Mouse (Mus musculus): ENCODE results near the gene S1pr2. TPM values are rescaled to one million over a fixed set of nuclear protein-coding genes. Genes with fewer than 3 reads are reported as not detected.

S1pr2 gene
- polyA plus RNA-seq, 1 experiment from 2014 or later, result 24.4 TPM

- Histone ChIP-seq H3K36me3 (ENCODE audit: control insufficient read depth, insufficient read depth, low read length) (no peaks in the 10 kb centered on the region), H3K4me3 (ENCODE audit: low read length) (no peak overlapping the region), H3K27me3 (replicated peaks; ENCODE audit: control insufficient read depth, insufficient read depth, low read length) (no peaks in the 10 kb centered on the region), H3K9ac (ENCODE audit: low read depth, low read length) (0 out of 2 replicates have a peak overlapping the region, but pooled peaks have one; percentile 0), H3K4me2 (ENCODE audit: low read depth, low read length) (peak overlapping the region; percentile 8; the same call in 1 of the 2 replicates), H3K9me3 (ENCODE audit: control insufficient read depth, low read length) (no peaks in the 10 kb centered on the region), H3K4me1 (ENCODE audit: control insufficient read depth, insufficient read depth, low read length) (peaks cover 14% of the 10 kb centered on the region), H3K27ac (ENCODE audit: low read length) (no peak overlapping the region)
- WGBS, result 7% methylated on average over 10 of the region's 10 CpGs
- no peak for ATAC-seq
Observed at GRCm38 (mm10) chr9:20990861-20991260, 14.3 kb upstream of the S1pr2 start.

GRCm38 (mm10) chr9:20987953-20988352, 11.4 kb upstream of the S1pr2 start:
- H3K9ac ChIP-seq (ENCODE audit: low read depth, low read length), result no peak overlapping the region
- no peaks in the 10 kb centered on the region for H3K27me3 ChIP-seq (replicated peaks; ENCODE audit: control insufficient read depth, insufficient read depth, low read length)
- no peak overlapping the region for H3K27ac ChIP-seq (ENCODE audit: low read length)
- ATAC-seq, result no peak
- 29% methylated on average over 7 of the region's 7 CpGs for WGBS
- H3K9me3 ChIP-seq (ENCODE audit: control insufficient read depth, low read length), result no peaks in the 10 kb centered on the region
- no peak overlapping the region for H3K4me2 ChIP-seq (ENCODE audit: low read depth, low read length)
- no peaks in the 10 kb centered on the region for H3K36me3 ChIP-seq (ENCODE audit: control insufficient read depth, insufficient read depth, low read length)
- peaks cover 6% of the 10 kb centered on the region; the same call in 1 of the 2 replicates for H3K4me1 ChIP-seq (ENCODE audit: control insufficient read depth, insufficient read depth, low read length)
- no peak overlapping the region for H3K4me3 ChIP-seq (ENCODE audit: low read length)

GRCm38 (mm10) chr9:20986952-20987686, 10.5 kb upstream of the S1pr2 start:
- Histone ChIP-seq H3K9ac (ENCODE audit: low read depth, low read length) (no peak overlapping the region), H3K4me2 (ENCODE audit: low read depth, low read length) (no peak overlapping the region), H3K27me3 (replicated peaks; ENCODE audit: control insufficient read depth, insufficient read depth, low read length) (no peaks in the 10 kb centered on the region), H3K4me3 (ENCODE audit: low read length) (no peak overlapping the region), H3K4me1 (ENCODE audit: control insufficient read depth, insufficient read depth, low read length) (no peaks in the 10 kb centered on the region), H3K36me3 (ENCODE audit: control insufficient read depth, insufficient read depth, low read length) (no peaks in the 10 kb centered on the region), H3K9me3 (ENCODE audit: control insufficient read depth, low read length) (no peaks in the 10 kb centered on the region), H3K27ac (ENCODE audit: low read length) (peak overlapping the region; percentile 80)
- WGBS, result 52% methylated on average over 15 of the region's 15 CpGs
- ATAC-seq, result peak; percentile 88

- no peak for ATAC-seq
- Histone ChIP-seq H3K27me3 (replicated peaks; ENCODE audit: control insufficient read depth, insufficient read depth, low read length) (no peaks in the 10 kb centered on the region), H3K4me2 (ENCODE audit: low read depth, low read length) (no peak overlapping the region), H3K9me3 (ENCODE audit: control insufficient read depth, low read length) (no peaks in the 10 kb centered on the region), H3K27ac (ENCODE audit: low read length) (no peak overlapping the region), H3K36me3 (ENCODE audit: control insufficient read depth, insufficient read depth, low read length) (no peaks in the 10 kb centered on the region), H3K9ac (ENCODE audit: low read depth, low read length) (no peak overlapping the region), H3K4me1 (ENCODE audit: control insufficient read depth, insufficient read depth, low read length) (peaks cover 6% of the 10 kb centered on the region), H3K4me3 (ENCODE audit: low read length) (no peak overlapping the region)
- WGBS, result 38% methylated on average over 5 of the region's 5 CpGs
Observed at GRCm38 (mm10) chr9:20983169-20983568, 6.6 kb upstream of the S1pr2 start.

- ATAC-seq, result no peak
- Histone ChIP-seq H3K4me1 (ENCODE audit: control insufficient read depth, insufficient read depth, low read length) (peaks cover 8% of the 10 kb centered on the region), H3K9ac (ENCODE audit: low read depth, low read length) (no peak overlapping the region), H3K27ac (ENCODE audit: low read length) (no peak overlapping the region), H3K9me3 (ENCODE audit: control insufficient read depth, low read length) (no peaks in the 10 kb centered on the region), H3K27me3 (replicated peaks; ENCODE audit: control insufficient read depth, insufficient read depth, low read length) (no peaks in the 10 kb centered on the region), H3K36me3 (ENCODE audit: control insufficient read depth, insufficient read depth, low read length) (no peaks in the 10 kb centered on the region), H3K4me2 (ENCODE audit: low read depth, low read length) (no peak overlapping the region), H3K4me3 (ENCODE audit: low read length) (no peak overlapping the region)
- 74% methylated on average over 3 of the region's 3 CpGs for WGBS
Observed at GRCm38 (mm10) chr9:20982171-20982570, 5.6 kb upstream of the S1pr2 start.

- no peak overlapping the region for H3K4me2 ChIP-seq (ENCODE audit: low read depth, low read length)
- H3K4me3 ChIP-seq (ENCODE audit: low read length), result no peak overlapping the region
- H3K27me3 ChIP-seq (replicated peaks; ENCODE audit: control insufficient read depth, insufficient read depth, low read length), result no peaks in the 10 kb centered on the region
- no peaks in the 10 kb centered on the region for H3K9me3 ChIP-seq (ENCODE audit: control insufficient read depth, low read length)
- H3K4me1 ChIP-seq (ENCODE audit: control insufficient read depth, insufficient read depth, low read length), result peaks cover 18% of the 10 kb centered on the region
- ATAC-seq, result no peak
- no peak overlapping the region for H3K27ac ChIP-seq (ENCODE audit: low read length)
- no peak overlapping the region for H3K9ac ChIP-seq (ENCODE audit: low read depth, low read length)
- H3K36me3 ChIP-seq (ENCODE audit: control insufficient read depth, insufficient read depth, low read length), result no peaks in the 10 kb centered on the region
- 80% methylated on average over 7 of the region's 7 CpGs for WGBS
Observed at GRCm38 (mm10) chr9:20979769-20980168, 3.2 kb upstream of the S1pr2 start.

GRCm38 (mm10) chr9:20979181-20979580, 2.6 kb upstream of the S1pr2 start:
- WGBS, result 55% methylated on average over 5 of the region's 5 CpGs
- 0 out of 2 replicates have a peak overlapping the region, but pooled peaks have one; percentile 21 for H3K27ac ChIP-seq (ENCODE audit: low read length)
- H3K4me1 ChIP-seq (ENCODE audit: control insufficient read depth, insufficient read depth, low read length), result peaks cover 23% of the 10 kb centered on the region
- H3K27me3 ChIP-seq (replicated peaks; ENCODE audit: control insufficient read depth, insufficient read depth, low read length), result no peaks in the 10 kb centered on the region
- H3K36me3 ChIP-seq (ENCODE audit: control insufficient read depth, insufficient read depth, low read length), result no peaks in the 10 kb centered on the region
- H3K9me3 ChIP-seq (ENCODE audit: control insufficient read depth, low read length), result no peaks in the 10 kb centered on the region
- H3K4me3 ChIP-seq (ENCODE audit: low read length), result no peak overlapping the region
- H3K4me2 ChIP-seq (ENCODE audit: low read depth, low read length), result no peak overlapping the region
- no peak overlapping the region for H3K9ac ChIP-seq (ENCODE audit: low read depth, low read length)
- no peak for ATAC-seq

GRCm38 (mm10) chr9:20978409-20979095, 2.0 kb upstream of the S1pr2 start:
- Histone ChIP-seq H3K4me1 (ENCODE audit: control insufficient read depth, insufficient read depth, low read length) (peaks cover 28% of the 10 kb centered on the region), H3K36me3 (ENCODE audit: control insufficient read depth, insufficient read depth, low read length) (no peaks in the 10 kb centered on the region), H3K4me2 (ENCODE audit: low read depth, low read length) (no peak overlapping the region), H3K4me3 (ENCODE audit: low read length) (no peak overlapping the region), H3K27me3 (replicated peaks; ENCODE audit: control insufficient read depth, insufficient read depth, low read length) (no peaks in the 10 kb centered on the region), H3K9ac (ENCODE audit: low read depth, low read length) (no peak overlapping the region), H3K9me3 (ENCODE audit: control insufficient read depth, low read length) (no peaks in the 10 kb centered on the region), H3K27ac (ENCODE audit: low read length) (0 out of 2 replicates have a peak overlapping the region, but pooled peaks have one; percentile 21)
- 46% methylated on average over 10 of the region's 10 CpGs for WGBS
- no peak for ATAC-seq

- WGBS, result 1% methylated on average over 4 of the region's 4 CpGs
- peaks cover 37% of the 10 kb centered on the region for H3K4me1 ChIP-seq (ENCODE audit: control insufficient read depth, insufficient read depth, low read length)
Observed at GRCm38 (mm10) chr9:20976961-20977689, 544 bp upstream of the S1pr2 start.

More at GRCm38 (mm10) chr9:20976961-20977689, 544 bp upstream of the S1pr2 start:
- no peaks in the 10 kb centered on the region for H3K36me3 ChIP-seq (ENCODE audit: control insufficient read depth, insufficient read depth, low read length)
- peak overlapping the region; percentile 80 for H3K4me3 ChIP-seq (ENCODE audit: low read length)
- peak overlapping the region; percentile 87 for H3K9ac ChIP-seq (ENCODE audit: low read depth, low read length)
- no peak; the same call in 1 of the 2 replicates for ATAC-seq
- peak overlapping the region; percentile 90 for H3K27ac ChIP-seq (ENCODE audit: low read length)
- H3K9me3 ChIP-seq (ENCODE audit: control insufficient read depth, low read length), result no peaks in the 10 kb centered on the region
- peak overlapping the region; percentile 87 for H3K4me2 ChIP-seq (ENCODE audit: low read depth, low read length)
- H3K27me3 ChIP-seq (replicated peaks; ENCODE audit: control insufficient read depth, insufficient read depth, low read length), result no peaks in the 10 kb centered on the region

Data from intestine, embryonic 16.5 days (tissue).